Mouse (Mus musculus) heart, postnatal 0 days (tissue): ENCODE measurements around the gene Tmem176b.

Experiments
- CTCF ChIP-seq: IDR thresholded peaks from 2 replicates; pipeline ENCODE4 v1.5.1; 2016; ENCODE audit warnings: antibody characterized with exemption, control low read depth, low read depth
- EP300 ChIP-seq: IDR thresholded peaks from 2 replicates; pipeline ENCODE4 v1.6.1; 2016; ENCODE audit warnings: antibody characterized with exemption, low read depth

GRCm38 (mm10) chr6:48865152-48865745 lies 24.0 kb upstream of the Tmem176b start:
- no peak for TF ChIP-seq CTCF
- no peak for TF ChIP-seq EP300
